Mouse (Mus musculus): ENCODE measurements around the gene 9130204L05Rik. TPM values are rescaled to one million over a fixed set of nuclear protein-coding genes. Genes with fewer than 3 reads are reported as not detected.
A peak's percentile ranks its signal among the peaks of the same experiment; 100 is the strongest.

9130204L05Rik gene
- not detected in 2 replicates for polyA plus RNA-seq (2015; fragmentation: Nextera tagmentation; extraction: Ambion mirVana)

DNA sequence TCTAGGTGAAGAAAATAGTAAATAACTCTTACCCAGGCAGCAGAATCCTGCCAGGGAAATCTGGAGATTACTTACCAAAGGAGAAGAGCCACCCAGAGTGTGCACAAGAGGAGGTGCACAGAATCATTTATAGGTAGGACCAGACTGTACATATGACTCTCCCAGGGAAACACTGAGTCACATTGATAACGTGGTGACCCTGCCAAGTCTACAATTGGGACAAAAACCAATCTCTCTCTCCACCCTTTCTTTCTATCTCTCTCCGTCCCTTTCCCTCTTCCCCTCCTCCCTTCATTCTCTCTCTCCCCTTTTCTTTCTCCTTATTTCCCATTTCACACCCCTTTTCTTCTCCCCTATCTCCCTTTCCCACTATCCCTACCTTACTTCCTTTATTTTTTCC is at the start of gene 9130204L05Rik:
Gene 9130204L05Rik (minus strand): TSS at position 101 of the 400 bp plus-strand sequence.
- ATAC-seq: no peak
- H3K9ac ChIP-seq (ENCODE audit: low read depth, low read length): no peak within 1 kb of the TSS
- WGBS: 59% methylated on average over 2 of the region's 2 CpGs
- H3K27me3 ChIP-seq (replicated peaks; ENCODE audit: control insufficient read depth, insufficient read depth, low read length): no peaks in the 10 kb centered on the region
- no peak within 1 kb of the TSS for H3K4me3 ChIP-seq (ENCODE audit: low read depth, low read length)
- H3K4me2 ChIP-seq (replicated peaks; ENCODE audit: low read depth): no peak within 1 kb of the TSS
- TF ChIP-seq CTCF (IDR thresholded peaks at IDR 0.05; ENCODE audit: low read depth): no peak
- H3K4me1 ChIP-seq (replicated peaks; ENCODE audit: control insufficient read depth, insufficient read depth, low read length): no peaks in the 10 kb centered on the region
- H3K36me3 ChIP-seq (ENCODE audit: control insufficient read depth, insufficient read depth): no peaks in the 10 kb centered on the region
- H3K9me3 ChIP-seq (ENCODE audit: control insufficient read depth): 0 out of 2 replicates have a peak, but pooled peaks cover 3% of the 10 kb centered on the region
- H3K27ac ChIP-seq (ENCODE audit: low read depth, low read length): no peak within 1 kb of the TSS

DNA sequence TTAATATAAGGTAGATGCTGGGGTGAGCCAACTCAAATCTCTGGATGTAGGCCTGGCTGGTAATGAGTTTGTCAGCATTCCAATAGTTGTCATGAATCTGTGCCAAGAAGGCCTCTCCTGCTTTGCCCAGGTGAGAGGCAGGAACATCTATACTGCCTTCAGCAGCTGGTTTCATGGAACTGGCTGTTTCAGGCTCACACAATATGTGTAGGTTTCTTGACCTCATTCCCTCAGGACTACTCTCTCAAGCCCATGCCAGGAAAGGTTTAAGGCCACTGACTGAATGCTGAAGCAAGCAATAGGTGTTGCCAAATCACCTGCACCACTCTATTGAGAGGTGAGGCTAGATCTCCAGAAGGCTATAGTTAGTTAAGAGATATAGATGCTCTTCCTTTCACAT is 18.1 kb upstream of the 9130204L05Rik start:
- H3K9ac ChIP-seq (ENCODE audit: low read depth, low read length): no peak overlapping the region
- no peak overlapping the region for H3K27ac ChIP-seq (ENCODE audit: low read depth, low read length)
- no peaks in the 10 kb centered on the region for H3K27me3 ChIP-seq (replicated peaks; ENCODE audit: control insufficient read depth, insufficient read depth, low read length)
- H3K9me3 ChIP-seq (ENCODE audit: control insufficient read depth): no peaks in the 10 kb centered on the region
- H3K4me1 ChIP-seq (replicated peaks; ENCODE audit: control insufficient read depth, insufficient read depth, low read length): no peaks in the 10 kb centered on the region
- no peak overlapping the region for H3K4me2 ChIP-seq (replicated peaks; ENCODE audit: low read depth)
- ATAC-seq: no peak
- no peak overlapping the region for H3K4me3 ChIP-seq (ENCODE audit: low read depth, low read length)
- TF ChIP-seq CTCF (IDR thresholded peaks at IDR 0.05; ENCODE audit: low read depth): no peak
- H3K36me3 ChIP-seq (ENCODE audit: control insufficient read depth, insufficient read depth): no peaks in the 10 kb centered on the region

DNA sequence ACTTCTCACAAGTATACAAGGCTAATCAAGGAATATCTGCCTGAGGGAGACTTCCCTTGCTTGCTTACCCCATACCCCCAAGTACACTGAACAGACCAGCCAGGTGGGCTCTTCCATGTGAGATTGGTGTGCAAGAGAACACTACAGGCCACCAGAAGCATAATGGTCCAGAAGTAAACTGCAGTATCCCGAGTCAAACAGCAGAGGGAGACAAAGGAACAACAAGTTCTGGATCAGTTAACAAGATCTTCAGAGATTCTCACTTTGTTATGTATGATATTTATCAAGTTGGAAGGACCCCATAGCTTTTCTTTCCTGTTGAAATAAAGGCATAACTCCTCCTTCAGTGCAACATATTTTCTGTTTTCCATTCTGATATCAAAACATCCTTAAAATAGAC is 31.4 kb downstream of the 9130204L05Rik start:
- H3K9me3 ChIP-seq (ENCODE audit: control insufficient read depth): no peaks in the 10 kb centered on the region
- 0% methylated on average over 1 of the region's 1 CpGs for WGBS
- no peaks in the 10 kb centered on the region for H3K27me3 ChIP-seq (replicated peaks; ENCODE audit: control insufficient read depth, insufficient read depth, low read length)
- peak; percentile 34; the same call in 1 of the 2 replicates for TF ChIP-seq CTCF (IDR thresholded peaks at IDR 0.05; ENCODE audit: low read depth)
- H3K36me3 ChIP-seq (ENCODE audit: control insufficient read depth, insufficient read depth): no peaks in the 10 kb centered on the region
- no peak overlapping the region for H3K9ac ChIP-seq (ENCODE audit: low read depth, low read length)
- no peak overlapping the region for H3K27ac ChIP-seq (ENCODE audit: low read depth, low read length)
- no peak for ATAC-seq
- H3K4me2 ChIP-seq (replicated peaks; ENCODE audit: low read depth): no peak overlapping the region
- H3K4me1 ChIP-seq (replicated peaks; ENCODE audit: control insufficient read depth, insufficient read depth, low read length): no peaks in the 10 kb centered on the region
- H3K4me3 ChIP-seq (ENCODE audit: low read depth, low read length): no peak overlapping the region

DNA sequence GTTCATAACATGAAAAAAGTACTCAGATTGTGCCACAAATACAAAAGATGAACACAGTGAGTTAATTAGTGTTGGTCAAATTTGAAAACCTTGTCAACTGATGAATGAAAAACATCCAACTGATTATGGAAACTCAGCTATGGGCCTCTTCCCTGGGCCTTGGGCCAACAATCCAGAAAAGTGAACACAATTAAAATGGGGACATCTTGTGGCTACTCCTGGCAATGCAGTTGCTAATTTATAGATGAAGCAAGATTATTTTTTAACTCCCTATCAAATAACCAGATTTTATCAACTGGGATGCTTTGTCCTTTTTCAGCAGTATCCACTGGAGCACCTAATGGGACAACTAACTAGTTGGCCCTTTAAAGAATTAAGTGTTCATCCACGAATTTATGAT is 37.9 kb downstream of the 9130204L05Rik start:
- Histone ChIP-seq H3K27ac (ENCODE audit: low read depth, low read length) (no peak overlapping the region), H3K27me3 (replicated peaks; ENCODE audit: control insufficient read depth, insufficient read depth, low read length) (no peaks in the 10 kb centered on the region), H3K36me3 (ENCODE audit: control insufficient read depth, insufficient read depth) (no peaks in the 10 kb centered on the region), H3K4me1 (replicated peaks; ENCODE audit: control insufficient read depth, insufficient read depth, low read length) (no peaks in the 10 kb centered on the region), H3K4me3 (ENCODE audit: low read depth, low read length) (no peak overlapping the region), H3K9ac (ENCODE audit: low read depth, low read length) (no peak overlapping the region), H3K9me3 (ENCODE audit: control insufficient read depth) (no peaks in the 10 kb centered on the region), H3K4me2 (replicated peaks; ENCODE audit: low read depth) (no peak overlapping the region)
- TF ChIP-seq CTCF (IDR thresholded peaks at IDR 0.05; ENCODE audit: low read depth): peak; percentile 27; the same call in 1 of the 2 replicates
- no peak for ATAC-seq
- 5% methylated on average over 1 of the region's 1 CpGs for WGBS

Measured in intestine, postnatal 0 days (tissue).